ENCODE assay signal across 12 mouse cellular contexts in the genomic region with DNA sequence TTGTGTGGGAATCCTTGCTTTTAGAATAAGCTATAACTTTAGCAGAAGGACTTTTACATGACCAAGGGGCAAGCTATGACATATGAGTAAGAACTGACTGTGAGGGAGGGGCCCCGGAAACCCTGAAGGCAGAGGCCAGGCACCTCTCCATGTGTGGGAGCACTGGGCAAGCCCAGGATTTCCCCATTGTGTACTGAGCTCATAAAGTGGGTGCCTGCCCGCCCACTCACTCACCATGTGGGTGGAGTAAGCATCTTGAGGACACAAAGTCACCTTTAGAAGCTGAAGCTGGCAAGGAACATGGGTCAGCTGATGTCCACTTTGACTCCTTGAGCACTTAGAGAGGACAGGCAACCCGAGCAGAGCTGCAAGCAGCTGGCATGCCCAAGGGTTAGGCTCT.
"Had no signal": no experiment of that assay in that cellular context is flagged by ENCODE, and none has a peak within 500 bp of the region (broad histone marks: within the 10 kb centered on the region; RNA-seq: fewer than 3 reads in every experiment).

No protein-coding gene starts in this region.

- H3K9ac ChIP-seq: kidney, embryonic 15.5 days; liver, embryonic 15.5 days; lung, embryonic 15.5 days; midbrain, embryonic 15.5 days; neural tube, embryonic 13.5 days had no signal

- H3K4me2 ChIP-seq: kidney, embryonic 15.5 days; liver, embryonic 11.5 days; liver, embryonic 15.5 days; lung, embryonic 15.5 days; midbrain, embryonic 15.5 days; neural tube, embryonic 13.5 days had no signal

- H3K27ac ChIP-seq: kidney, embryonic 15.5 days; limb, embryonic 10.5 days; liver, embryonic 15.5 days; lung, embryonic 15.5 days; midbrain, embryonic 15.5 days; neural tube, embryonic 13.5 days; stomach, postnatal 0 days had no signal

- H3K36me3 ChIP-seq: kidney, embryonic 15.5 days; limb, embryonic 10.5 days; liver, embryonic 15.5 days; lung, embryonic 15.5 days; midbrain, embryonic 15.5 days; neural tube, embryonic 13.5 days had no signal

- H3K4me1 ChIP-seq: kidney, embryonic 15.5 days; limb, embryonic 10.5 days; liver, embryonic 15.5 days; lung, embryonic 15.5 days; midbrain, embryonic 15.5 days; neural tube, embryonic 13.5 days had no signal

- H3K9me3 ChIP-seq: kidney, embryonic 15.5 days; limb, embryonic 10.5 days; liver, embryonic 15.5 days; lung, embryonic 15.5 days; midbrain, embryonic 15.5 days; neural tube, embryonic 13.5 days had no signal

- ATAC-seq: intestine, postnatal 0 days; midbrain, embryonic 15.5 days had no signal

- H3K4me3 ChIP-seq: kidney, embryonic 15.5 days; limb, embryonic 10.5 days; liver, embryonic 15.5 days; lung, embryonic 15.5 days; midbrain, embryonic 15.5 days; neural tube, embryonic 13.5 days had no signal

- H3K27me3 ChIP-seq: kidney, embryonic 15.5 days; liver, embryonic 15.5 days; lung, embryonic 15.5 days; midbrain, embryonic 15.5 days; neural tube, embryonic 13.5 days had no signal

- DNase-seq: kidney, postnatal 14 days; right cerebral cortex, postnatal 14 days; thymus, postnatal 14 days had no signal
